Mouse (Mus musculus) CD4-positive helper T cell, adult 2 months (primary cell): ENCODE measurements around the gene Neu2.
A peak's percentile ranks its signal among the peaks of the same experiment; 100 is the strongest.

ENCODE experiments used
- DNase-seq: peaks from one replicate; pipeline ENCODE4 v3.0.0-alpha.2; 2012; ENCODE audit warnings: low read depth, missing footprints, low spot score

The Neu2 gene

DNA sequence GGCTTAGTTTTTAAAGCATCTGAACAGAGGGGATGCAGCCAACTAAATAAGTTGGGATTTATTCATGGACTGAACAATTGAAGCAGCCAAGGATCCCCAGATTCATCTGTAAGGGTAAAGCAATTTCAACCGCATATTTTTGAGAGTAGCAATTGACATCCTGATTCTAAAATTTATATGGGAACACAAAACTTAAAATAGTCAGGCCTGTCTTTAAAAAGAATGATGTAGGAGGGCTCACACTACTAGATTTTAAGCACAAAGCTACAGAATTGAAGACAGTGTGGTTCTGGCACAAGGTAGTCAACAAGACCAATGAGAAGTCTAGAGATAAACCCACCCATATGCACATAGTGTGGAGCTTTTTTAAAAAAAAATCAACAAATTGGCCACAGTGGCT is 27.3 kb downstream of the Neu2 start:
- no peak for DNase-seq

DNA sequence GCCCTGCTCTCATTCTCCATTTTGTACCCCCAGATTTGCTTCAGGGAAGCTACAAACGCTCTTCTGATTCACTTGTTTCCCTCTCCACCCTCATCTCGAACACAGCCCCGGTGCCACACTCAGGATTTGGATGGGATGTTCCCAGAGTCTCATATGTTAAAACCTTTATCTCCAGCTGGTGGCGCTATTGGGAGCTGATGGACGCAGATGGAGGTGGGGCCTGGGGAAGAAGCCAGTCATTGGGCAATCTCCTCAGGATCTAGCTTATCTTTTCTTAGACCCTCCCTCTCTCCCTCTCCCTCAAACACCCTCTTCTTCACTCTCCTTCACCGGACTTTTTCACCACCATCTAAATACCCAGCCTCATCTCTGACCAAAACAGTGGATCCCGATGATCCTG is 31.9 kb downstream of the Neu2 start:
- DNase-seq: peak; percentile 22

DNA sequence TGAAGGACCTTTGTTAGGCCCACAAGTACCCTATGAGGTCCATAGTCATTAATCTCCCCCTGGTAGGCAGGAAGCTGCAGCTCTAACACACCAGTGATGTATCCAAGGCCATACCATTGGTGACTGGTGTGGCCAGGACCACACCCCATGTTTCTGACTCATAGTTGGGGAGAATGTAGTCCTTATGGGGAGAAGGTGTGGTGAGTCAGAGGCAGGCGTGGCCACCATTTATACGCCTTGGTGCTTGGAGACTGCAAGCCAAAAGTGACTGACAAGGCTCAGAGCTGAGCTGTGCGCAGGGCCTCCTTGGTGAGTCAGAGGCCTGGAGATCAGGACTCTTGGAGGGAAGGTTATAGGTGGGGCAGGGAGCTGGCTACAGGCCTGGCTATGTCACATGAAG is 41.3 kb downstream of the Neu2 start:
- DNase-seq: no peak

DNA sequence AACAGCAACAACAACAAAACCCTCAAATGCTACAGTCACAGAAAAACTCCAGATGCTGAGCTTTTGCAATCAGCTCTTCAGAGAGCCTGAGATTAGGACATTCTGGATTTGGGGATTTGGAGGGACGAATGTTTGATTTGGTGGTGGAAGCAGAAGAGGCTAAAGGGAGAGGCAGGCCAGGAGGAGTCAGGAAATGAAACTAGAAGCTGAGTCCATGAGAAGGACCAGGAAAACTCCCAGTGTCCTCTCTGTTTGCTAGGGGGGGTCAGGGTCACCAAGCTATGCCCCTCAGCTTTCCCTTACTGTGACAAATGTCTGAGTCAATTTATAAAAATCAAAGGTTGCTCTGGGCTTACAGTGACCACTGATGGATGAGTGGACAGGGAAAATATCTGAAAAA is 43.9 kb downstream of the Neu2 start:
- DNase-seq: no peak

DNA sequence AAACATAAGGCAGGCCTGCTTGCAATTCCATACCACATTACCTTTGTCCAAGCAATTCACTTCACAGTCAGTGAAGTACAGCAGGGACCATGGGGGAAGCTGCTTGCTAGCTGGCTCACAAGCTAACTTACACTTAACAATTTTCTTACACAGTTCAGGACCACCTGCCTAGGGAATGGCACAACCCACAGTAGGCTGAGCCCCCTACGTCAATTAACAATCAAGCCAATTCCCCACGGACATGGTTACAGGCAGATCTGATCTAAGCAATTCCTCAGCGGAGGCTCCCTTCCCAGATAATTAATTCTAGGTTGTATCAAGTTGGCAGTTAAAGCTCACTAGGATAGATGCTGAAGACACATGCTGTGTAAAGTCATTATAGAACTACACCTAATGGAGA is 53.3 kb downstream of the Neu2 start:
- DNase-seq: no peak

DNA sequence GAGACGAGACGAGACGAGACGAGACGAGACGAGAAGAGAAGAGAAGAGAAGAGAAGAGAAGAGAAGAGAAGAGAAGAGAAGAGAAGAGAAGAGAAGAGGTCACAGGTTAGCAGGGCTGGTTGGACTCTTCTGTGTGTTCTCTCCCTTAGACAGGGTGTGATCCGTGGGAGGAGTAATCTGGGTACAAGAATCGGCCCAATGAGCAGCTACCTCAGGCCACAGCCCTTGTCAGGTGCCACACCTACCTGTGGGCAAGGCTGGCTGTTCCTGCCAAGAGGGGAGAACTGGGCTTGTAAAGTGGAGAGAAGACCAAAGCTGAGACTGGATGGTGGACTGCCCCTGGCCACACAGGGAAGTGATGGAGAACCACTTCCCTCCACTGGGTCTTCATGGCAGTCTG is 56.1 kb downstream of the Neu2 start:
- DNase-seq: no peak

DNA sequence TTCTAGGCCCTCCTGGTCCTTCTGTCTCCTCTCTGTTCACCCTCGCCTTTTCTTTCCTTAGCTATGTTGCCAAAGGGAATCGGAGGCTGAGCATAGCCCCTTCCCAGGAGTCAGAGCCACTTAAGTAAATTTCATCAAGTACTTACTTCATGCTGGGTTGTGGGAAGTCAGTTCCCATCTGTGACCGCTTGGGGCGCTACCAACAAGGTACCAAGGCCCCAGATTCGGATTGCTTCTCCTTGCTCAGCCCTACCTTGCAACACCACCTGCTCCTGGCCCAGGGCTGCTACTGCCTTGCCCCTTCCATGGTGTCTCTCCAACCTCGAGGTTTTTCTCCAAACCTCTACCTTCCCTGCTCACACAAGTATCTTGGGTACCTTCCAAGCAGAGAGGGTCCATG is 58.7 kb downstream of the Neu2 start:
- peak; percentile 47 for DNase-seq

DNA sequence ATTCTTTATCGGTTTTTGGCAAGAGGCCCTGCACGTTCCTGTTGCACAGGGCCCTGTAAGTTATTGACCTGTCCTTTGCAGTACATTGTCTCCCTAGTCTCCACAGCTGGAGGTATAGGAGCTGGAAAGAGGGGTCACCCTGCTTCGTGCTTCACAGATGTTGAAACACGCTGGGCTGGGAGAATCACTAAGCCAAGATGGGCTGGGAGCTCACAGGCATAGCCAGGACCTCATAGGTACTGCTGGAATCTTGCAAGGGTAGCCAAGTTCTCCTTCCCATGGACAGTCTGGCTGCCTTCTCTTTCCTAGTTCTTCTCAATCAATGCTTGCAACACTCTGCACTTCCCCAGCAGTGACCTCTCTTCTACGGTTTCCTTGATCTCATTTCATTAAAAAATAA is 63.6 kb downstream of the Neu2 start:
- DNase-seq: no peak

DNA sequence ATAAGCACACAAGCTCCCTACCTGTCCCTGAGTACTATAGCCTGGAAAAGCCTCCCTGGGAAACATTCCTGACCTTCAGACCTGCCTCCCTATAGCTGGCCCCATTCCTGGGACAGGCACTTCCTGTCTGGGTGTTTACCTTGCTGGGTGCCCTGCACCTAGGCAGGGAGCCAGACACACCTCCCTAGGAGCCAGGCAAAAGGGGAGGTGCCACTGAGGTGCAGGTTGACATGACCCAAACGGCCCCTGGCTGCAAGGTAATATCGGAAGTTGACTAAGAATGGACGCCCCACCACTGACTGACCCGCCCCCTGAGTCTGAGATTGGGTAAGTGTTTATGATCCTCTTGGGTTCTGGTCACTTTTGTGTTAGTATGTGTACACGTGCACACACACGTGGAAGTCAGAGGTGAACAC is 64.1 kb downstream of the Neu2 start, which contains the start of gene Ngef:
TSS of gene Ngef (minus strand) at position 71 of the 416 bp plus-strand sequence.
- no peak for DNase-seq

DNA sequence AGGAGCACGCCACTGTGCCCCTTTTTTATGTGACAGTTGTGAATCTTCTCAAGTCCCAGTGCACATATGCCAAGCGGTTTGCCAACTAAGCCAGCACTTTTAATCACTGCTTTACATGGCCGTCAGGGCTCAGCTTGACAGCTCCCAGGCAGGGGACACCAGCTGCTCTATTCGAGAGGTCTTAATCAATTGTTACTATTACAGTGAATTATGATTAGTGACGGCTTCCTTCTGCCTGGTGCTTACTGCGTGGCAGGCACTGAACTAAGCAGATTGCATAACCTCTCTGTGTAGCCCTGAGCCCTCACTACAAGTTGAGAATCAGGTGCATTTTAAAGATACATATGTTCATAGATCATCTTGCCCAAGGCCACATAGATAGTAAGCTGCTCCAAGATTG is 64.7 kb downstream of the Neu2 start:
- DNase-seq: no peak

DNA sequence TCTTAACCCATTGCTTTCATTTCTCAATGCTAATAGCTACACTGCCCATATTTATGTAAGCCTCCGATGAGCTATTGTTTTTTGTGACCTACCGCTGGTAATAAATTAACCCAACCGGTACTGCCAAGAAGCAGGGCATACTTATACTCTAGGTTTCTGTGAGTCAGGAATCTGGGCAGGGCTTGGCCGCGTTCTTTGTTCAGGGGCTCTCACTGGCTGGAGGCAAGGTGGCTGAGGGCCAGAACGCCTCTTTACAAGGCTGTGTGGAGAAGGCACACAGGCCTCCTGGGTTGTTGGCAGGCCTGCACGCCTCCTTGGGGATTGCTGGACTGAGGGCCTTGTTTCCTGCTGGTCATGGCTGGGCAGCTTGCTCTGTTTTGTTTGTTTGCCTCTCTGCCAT is 65.1 kb downstream of the Neu2 start:
- DNase-seq: no peak

DNA sequence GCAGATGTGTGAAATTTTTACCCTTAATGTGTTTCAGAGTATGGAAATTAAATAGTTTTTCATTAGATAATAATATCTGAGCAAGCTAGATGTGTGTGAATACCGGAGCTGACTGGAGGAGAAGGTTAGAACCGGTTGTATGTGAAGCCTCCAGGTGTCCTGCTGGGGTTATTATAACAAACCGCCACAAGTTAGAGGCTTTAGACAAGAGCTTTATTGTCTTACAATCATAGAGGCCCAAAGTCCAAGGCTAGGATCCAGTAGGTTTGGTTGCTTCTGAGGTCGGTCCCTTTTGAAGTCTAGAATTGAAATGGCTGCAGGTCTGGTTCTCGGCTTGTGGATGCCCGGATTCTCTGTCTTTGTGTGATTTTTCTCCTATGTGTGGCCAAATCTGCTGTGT is 69.3 kb downstream of the Neu2 start:
- DNase-seq: no peak

DNA sequence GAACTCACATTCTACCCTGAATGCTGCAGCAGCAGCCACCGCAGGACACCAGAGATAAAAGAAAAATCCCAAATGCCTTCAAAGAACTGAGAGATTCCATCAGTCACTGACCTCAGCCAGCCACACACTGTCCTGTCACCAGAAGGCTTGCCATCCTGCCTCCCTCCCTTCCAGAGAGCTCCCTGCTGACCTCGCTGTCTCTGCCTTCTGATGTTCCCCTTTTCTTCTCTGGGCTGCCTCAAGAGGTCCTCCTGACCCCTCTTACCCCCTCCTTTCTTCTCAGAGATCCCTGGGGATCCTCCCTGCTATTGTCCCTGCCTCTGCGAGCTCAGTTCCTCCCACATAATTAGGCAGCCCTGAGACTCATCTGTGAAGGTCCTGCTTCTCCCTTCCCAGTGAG is 71.1 kb downstream of the Neu2 start:
- DNase-seq: no peak

DNA sequence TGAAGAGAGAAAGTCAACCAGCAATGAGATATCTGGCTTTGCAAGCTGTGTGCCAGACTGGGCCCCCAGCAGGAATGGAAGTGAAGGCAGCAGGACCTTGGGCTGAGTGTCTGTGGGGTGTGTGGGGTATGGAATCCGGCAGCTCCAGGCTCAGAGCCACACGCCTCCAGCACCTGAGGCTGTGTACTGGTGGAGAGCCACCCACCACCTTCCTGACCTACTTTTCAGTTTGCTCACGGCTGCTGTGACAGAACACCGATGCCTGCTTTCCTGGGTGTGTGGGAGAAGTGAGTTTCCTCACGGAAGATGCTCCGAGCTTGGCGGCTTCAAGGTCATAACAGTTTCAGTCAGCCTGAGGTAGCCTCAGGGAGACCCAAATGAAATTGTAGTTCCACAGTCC is 79.5 kb downstream of the Neu2 start:
- no peak for DNase-seq

DNA sequence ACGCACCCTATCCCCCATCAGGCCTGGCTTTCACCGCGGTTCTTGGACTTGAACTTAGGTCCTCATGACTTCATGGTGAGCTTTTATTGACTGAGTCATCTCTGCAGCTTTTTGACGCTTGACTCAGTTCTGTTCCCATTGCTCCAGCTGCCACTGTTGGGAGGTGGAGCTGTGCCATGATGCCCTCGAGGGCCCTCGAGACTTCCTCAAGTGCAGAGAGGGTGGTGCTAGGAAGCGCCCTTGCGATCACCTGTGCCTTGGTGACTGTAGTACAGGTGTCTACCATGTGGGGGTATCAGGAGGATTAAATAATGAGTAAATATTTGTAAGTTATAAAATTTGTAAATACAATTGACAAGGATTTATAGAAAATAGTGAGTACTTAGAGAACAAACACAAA is 80.3 kb downstream of the Neu2 start:
- no peak for DNase-seq

DNA sequence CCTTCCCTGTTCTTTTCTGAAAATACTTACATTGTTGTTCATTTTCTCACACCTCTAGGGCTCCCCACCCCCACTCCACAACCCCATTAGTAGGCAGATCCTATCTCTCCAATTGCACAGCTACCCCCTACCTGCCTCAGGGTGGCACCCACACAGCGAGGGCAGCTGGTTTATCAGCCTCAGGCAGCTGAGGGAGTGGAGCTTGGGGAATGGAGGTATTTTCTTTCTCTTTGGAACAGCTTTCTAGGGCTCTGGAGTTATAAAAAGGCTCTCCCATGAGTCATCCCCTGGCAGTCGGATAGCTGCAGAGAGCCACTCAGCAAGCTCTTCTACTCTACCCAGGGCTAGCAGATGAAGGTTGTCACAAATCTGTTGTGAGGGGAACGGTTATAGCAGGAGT is 84.6 kb downstream of the Neu2 start:
- DNase-seq: no peak

DNA sequence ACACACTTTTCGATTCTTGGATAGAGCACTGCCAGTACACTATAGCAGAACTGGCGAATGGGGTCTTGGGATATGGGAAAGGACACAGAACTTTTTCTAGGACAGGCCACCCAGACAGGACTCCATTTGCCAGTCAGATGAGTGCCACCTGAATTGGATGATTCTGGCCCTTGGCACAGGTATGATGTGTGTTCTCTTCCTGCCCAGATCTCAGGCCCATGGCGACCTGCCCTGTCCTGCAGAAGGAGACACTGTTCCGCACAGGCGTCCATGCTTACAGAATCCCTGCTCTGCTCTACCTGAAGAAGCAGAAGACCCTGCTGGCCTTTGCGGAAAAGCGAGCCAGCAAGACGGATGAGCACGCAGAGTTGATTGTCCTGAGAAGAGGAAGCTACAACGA is 85.0 kb downstream of the Neu2 start:
- no peak for DNase-seq

DNA sequence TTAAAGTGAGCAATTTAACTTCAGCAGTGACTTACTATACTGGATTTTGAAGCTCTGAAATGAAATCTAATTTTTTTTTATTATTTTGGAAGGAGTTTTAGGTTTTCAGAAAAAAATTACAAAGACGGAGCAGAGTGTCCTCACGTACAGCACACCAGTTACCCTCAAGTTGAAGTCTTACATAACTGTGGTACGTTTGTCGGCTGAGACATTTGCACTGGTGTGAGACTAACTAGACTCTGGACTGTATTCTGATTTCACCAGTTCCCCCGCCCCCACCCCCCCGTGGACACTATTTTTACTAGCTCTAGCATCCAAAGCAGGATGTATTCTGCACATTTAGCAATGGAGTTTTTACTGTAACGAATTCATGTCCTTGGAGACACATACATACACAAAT is 90.8 kb downstream of the Neu2 start:
- DNase-seq: no peak

DNA sequence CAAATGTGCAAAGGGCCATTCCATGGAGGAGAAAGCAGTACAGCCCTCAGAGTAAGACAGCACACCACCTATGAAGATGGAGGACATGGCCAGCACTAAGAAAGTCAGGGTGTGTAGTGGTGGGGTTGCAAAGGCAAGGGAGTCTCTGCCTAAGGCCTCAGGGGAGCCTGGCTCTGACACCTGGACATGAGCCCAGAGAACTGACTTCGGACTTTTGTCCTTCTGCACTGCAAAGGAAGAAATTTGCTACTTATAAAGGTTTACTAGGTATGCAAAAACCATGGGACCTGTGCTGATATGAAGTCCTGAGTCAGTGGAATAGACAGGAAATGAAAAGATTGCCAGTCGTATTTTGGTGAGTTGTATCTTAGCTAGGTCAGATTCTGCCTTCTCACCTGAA is 92.1 kb downstream of the Neu2 start:
- no peak for DNase-seq

DNA sequence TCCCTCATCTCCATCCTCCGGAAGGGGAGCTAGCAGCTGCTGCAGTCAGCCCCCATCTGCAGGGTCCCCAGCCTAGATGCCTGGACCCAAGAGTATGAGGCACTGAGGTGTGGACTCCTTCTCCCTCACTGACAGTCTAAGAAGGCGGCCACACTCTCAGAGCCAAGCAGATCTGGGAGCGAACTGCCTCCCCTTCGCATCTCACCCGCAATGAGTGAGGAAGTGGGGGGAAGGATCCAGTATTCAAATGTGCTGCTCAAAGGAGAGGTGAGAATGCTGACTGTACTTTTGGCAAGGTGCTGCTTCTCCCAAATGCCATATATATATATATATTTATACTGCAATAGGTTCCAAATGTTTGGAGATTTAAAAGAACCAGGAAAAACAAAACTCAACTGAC is 93.7 kb downstream of the Neu2 start:
- no peak for DNase-seq

DNA sequence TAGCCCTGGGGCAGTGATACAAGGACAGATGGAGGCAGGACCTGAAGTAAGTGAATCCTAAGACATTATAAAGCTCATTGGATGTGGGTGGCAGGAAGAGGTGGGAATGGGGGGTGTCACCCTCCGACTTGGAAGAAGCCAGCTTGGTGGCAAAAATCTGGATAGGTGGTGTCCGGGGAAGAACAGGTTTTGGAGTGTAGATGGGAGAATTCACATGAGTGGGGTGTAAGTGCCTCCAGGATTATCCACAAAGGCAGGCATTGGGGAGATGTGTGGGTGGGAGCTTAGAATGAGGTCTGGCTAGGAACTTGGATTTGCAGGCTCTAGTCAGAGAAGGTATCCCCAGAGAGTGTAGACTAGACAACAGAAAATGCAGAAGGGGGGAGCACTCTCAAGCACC is 95.6 kb downstream of the Neu2 start:
- DNase-seq: no peak

DNA sequence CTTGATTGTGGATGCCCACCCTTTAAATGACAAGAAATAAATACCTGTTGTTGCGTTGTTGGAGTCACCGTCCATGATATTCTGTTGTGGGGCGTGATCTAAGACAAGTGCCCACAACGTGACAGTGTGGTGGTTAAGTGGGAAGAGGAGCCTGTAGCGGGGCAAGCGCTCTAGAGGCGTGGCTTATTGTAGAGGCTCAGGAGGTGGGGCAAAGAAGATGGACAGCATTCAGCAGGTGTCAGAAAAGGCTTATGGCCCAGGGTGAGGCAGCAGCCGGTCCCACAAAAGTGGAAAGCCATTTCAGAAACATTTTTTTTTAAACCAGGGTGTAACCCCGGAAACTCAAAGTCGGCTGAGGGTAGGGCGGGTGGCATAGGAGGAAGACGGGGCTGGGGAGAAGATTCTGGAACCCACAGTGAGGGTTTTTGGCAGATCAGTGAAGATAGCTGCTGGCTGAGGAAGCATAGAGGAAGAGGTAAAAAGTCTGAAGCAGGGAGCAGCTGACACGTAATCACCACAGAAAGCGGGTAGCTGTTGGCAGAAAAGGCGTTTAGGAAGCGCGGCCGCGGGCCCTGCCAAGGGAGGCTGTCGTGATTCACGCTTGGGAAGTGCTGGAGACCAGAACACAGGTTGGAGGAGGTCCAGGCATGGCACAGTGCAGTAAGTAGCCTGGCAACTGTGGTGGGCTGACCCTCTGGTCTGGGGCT is 97.8 kb downstream of the Neu2 start:
- peak; percentile 89 for DNase-seq

DNA sequence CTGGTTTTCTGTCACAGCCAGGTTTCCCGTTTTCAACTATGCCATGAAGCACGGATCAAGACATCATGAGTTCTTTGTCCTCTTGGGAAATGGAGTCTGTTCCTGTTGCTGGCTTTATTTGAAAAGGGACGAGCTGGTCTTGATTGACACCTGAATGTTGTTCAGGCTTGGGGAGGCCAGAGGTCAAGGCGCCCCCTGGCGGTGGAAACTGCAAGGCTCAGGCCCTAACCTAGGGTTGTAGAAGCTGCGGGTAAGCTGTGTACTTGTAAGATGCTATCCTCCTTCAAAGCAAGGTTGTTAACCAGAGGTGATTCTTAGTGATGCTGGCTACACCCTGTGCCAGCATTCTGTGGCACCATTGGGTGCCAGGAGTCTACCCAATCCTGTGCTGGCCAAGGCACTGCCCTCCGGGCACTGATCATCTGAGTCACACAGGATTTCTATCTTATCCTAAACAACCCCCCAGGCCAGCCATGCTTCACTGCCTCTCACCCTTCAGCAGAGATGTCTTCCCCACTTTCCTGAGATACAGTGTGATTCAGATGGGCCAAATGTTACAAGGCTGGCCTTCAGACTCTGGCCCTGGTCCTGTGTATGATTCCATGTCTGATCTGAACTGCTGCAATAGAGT is 98.8 kb downstream of the Neu2 start:
- peak; percentile 77 for DNase-seq
